Mouse (Mus musculus): ENCODE measurements around the gene Cldn14. TPM values are rescaled to one million over a fixed set of nuclear protein-coding genes. Genes with fewer than 3 reads are reported as not detected.

Cldn14 gene
- polyA plus RNA-seq, 1 experiment: 1.0 TPM

GRCm38 (mm10) chr16:93973123-93973522 is 35.5 kb downstream of the Cldn14 start:
- peaks cover 8% of the 10 kb centered on the region for H3K4me1 ChIP-seq (ENCODE audit: control insufficient read depth, insufficient read depth, low read length)
- no peak for TF ChIP-seq CTCF (IDR thresholded peaks at IDR 0.05; ENCODE audit: control insufficient read depth, insufficient read depth, insufficient replicate concordance, low read depth, low read length)
- TF ChIP-seq POLR2A (IDR thresholded peaks at IDR 0.05; ENCODE audit: control insufficient read depth, low read depth, low read length): no peak
- H3K36me3 ChIP-seq (ENCODE audit: control insufficient read depth, insufficient read depth, low read length): no peaks in the 10 kb centered on the region
- no peak overlapping the region for H3K27ac ChIP-seq (ENCODE audit: control insufficient read depth, insufficient read depth, low read depth, low read length)
- no peak overlapping the region for H3K4me3 ChIP-seq (ENCODE audit: control insufficient read depth, low read depth, low read length)
- no peaks in the 10 kb centered on the region for H3K27me3 ChIP-seq (ENCODE audit: control insufficient read depth, insufficient read depth, low read length)

DNA sequence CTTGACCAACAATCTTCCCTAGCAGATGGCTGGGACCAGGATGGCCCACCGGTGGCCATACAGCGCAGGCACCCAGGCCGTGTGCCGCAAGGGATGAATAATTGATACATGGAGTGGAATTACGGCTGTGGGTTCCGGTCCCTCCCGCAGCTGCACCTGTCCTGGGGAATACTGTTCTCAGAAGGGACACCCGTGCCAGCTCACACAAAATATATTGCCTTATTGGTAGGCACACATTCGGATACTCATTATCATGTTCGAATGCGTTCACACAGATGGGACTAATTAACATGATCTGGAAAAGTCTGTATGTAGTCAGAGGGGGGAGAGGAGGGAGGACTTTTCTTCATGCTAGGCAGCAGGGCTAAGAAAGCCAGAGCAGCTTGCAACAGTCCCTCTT is 37.6 kb downstream of the Cldn14 start:
- H3K4me3 ChIP-seq (ENCODE audit: control insufficient read depth, low read depth, low read length): no peak overlapping the region
- no peak overlapping the region for H3K27ac ChIP-seq (ENCODE audit: control insufficient read depth, insufficient read depth, low read depth, low read length)
- H3K36me3 ChIP-seq (ENCODE audit: control insufficient read depth, insufficient read depth, low read length): no peaks in the 10 kb centered on the region
- H3K4me1 ChIP-seq (ENCODE audit: control insufficient read depth, insufficient read depth, low read length): peaks cover 8% of the 10 kb centered on the region
- no peaks in the 10 kb centered on the region for H3K27me3 ChIP-seq (ENCODE audit: control insufficient read depth, insufficient read depth, low read length)
- TF ChIP-seq CTCF (IDR thresholded peaks at IDR 0.05; ENCODE audit: control insufficient read depth, insufficient read depth, insufficient replicate concordance, low read depth, low read length) (no peak), POLR2A (IDR thresholded peaks at IDR 0.05; ENCODE audit: control insufficient read depth, low read depth, low read length) (no peak)

DNA sequence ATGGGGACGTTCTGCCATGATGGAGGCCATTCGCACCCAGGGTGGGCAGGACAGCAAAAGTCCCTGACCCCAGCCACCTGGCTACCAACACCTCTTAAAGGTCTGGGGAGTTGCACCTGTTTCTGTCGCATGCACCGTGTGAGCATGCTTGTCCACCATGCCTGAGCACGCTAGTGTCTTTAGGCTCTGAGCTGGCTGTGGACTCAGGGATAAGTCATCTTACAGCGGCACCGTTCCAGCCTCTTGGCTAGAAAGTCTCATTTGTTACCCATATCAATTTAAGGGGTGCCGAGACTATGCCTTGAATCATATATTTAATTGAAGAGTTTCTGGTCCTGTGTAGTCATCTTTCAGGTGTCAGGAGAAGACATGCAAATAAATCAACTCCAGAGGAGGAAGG is 40.7 kb downstream of the Cldn14 start:
- Histone ChIP-seq H3K36me3 (ENCODE audit: control insufficient read depth, insufficient read depth, low read length) (no peaks in the 10 kb centered on the region), H3K4me1 (ENCODE audit: control insufficient read depth, insufficient read depth, low read length) (no peaks in the 10 kb centered on the region; the same call in 1 of the 2 replicates), H3K4me3 (ENCODE audit: control insufficient read depth, low read depth, low read length) (no peak overlapping the region), H3K27me3 (ENCODE audit: control insufficient read depth, insufficient read depth, low read length) (no peaks in the 10 kb centered on the region), H3K27ac (ENCODE audit: control insufficient read depth, insufficient read depth, low read depth, low read length) (no peak overlapping the region)
- no peak for TF ChIP-seq POLR2A (IDR thresholded peaks at IDR 0.05; ENCODE audit: control insufficient read depth, low read depth, low read length)
- TF ChIP-seq CTCF (IDR thresholded peaks at IDR 0.05; ENCODE audit: control insufficient read depth, insufficient read depth, insufficient replicate concordance, low read depth, low read length): no peak

- TF ChIP-seq CTCF (IDR thresholded peaks at IDR 0.05; ENCODE audit: control insufficient read depth, insufficient read depth, insufficient replicate concordance, low read depth, low read length) (no peak), POLR2A (IDR thresholded peaks at IDR 0.05; ENCODE audit: control insufficient read depth, low read depth, low read length) (no peak)
These were observed 46.4 kb downstream of the Cldn14 start for GRCm38 (mm10) chr16:93962283-93962682.

DNA sequence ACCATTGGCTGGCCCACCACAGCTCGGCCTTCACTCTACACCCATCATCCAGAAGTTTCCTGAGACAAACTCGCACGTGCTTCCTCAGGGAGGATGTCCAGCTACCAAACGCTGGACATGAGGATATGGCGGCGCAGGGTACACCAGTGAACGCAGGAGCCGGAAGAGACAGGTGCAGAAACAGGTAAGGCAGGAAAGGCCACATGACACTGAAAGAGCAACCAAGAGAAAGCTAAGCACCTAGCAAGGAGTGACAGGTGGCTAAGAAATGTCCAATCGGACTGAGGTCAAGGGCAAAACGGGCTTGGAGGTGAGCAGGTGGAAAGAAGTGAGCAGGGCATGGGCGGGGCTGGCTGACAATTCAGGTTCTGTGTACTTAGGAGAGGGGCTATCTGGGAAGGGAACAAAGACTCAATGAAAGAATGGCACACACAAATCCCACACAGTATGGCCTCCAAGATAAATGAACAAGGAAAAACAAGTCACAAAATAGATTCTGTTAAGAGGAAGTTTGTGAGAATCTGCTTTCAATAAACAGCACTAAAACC is 47.5 kb downstream of the Cldn14 start:
- no peak for TF ChIP-seq POLR2A (IDR thresholded peaks at IDR 0.05; ENCODE audit: control insufficient read depth, low read depth, low read length)
- Histone ChIP-seq H3K4me1 (ENCODE audit: control insufficient read depth, insufficient read depth, low read length) (no peaks in the 10 kb centered on the region), H3K27ac (ENCODE audit: control insufficient read depth, insufficient read depth, low read depth, low read length) (no peak overlapping the region), H3K27me3 (ENCODE audit: control insufficient read depth, insufficient read depth, low read length) (no peaks in the 10 kb centered on the region), H3K4me3 (ENCODE audit: control insufficient read depth, low read depth, low read length) (no peak overlapping the region), H3K36me3 (ENCODE audit: control insufficient read depth, insufficient read depth, low read length) (no peaks in the 10 kb centered on the region)

More at GRCm38 (mm10) chr16:93962283-93962682, 46.4 kb downstream of the Cldn14 start:
- H3K27ac ChIP-seq (ENCODE audit: control insufficient read depth, insufficient read depth, low read depth, low read length): no peak overlapping the region
- H3K27me3 ChIP-seq (ENCODE audit: control insufficient read depth, insufficient read depth, low read length): no peaks in the 10 kb centered on the region
- H3K4me3 ChIP-seq (ENCODE audit: control insufficient read depth, low read depth, low read length): no peak overlapping the region
- no peaks in the 10 kb centered on the region for H3K36me3 ChIP-seq (ENCODE audit: control insufficient read depth, insufficient read depth, low read length)
- no peaks in the 10 kb centered on the region for H3K4me1 ChIP-seq (ENCODE audit: control insufficient read depth, insufficient read depth, low read length)

- no peaks in the 10 kb centered on the region for H3K36me3 ChIP-seq (ENCODE audit: control insufficient read depth, insufficient read depth, low read length)
- H3K27ac ChIP-seq (ENCODE audit: control insufficient read depth, insufficient read depth, low read depth, low read length): no peak overlapping the region
- no peaks in the 10 kb centered on the region for H3K27me3 ChIP-seq (ENCODE audit: control insufficient read depth, insufficient read depth, low read length)
- no peak overlapping the region for H3K4me3 ChIP-seq (ENCODE audit: control insufficient read depth, low read depth, low read length)
- no peak for TF ChIP-seq POLR2A (IDR thresholded peaks at IDR 0.05; ENCODE audit: control insufficient read depth, low read depth, low read length)
- TF ChIP-seq CTCF (IDR thresholded peaks at IDR 0.05; ENCODE audit: control insufficient read depth, insufficient read depth, insufficient replicate concordance, low read depth, low read length): no peak
- H3K4me1 ChIP-seq (ENCODE audit: control insufficient read depth, insufficient read depth, low read length): no peaks in the 10 kb centered on the region
These were observed 48.1 kb downstream of the Cldn14 start for GRCm38 (mm10) chr16:93960495-93960894.

GRCm38 (mm10) chr16:93957402-93957801 is 51.2 kb downstream of the Cldn14 start:
- no peaks in the 10 kb centered on the region for H3K27me3 ChIP-seq (ENCODE audit: control insufficient read depth, insufficient read depth, low read length)
- H3K4me3 ChIP-seq (ENCODE audit: control insufficient read depth, low read depth, low read length): no peak overlapping the region
- no peak for TF ChIP-seq CTCF (IDR thresholded peaks at IDR 0.05; ENCODE audit: control insufficient read depth, insufficient read depth, insufficient replicate concordance, low read depth, low read length)
- H3K36me3 ChIP-seq (ENCODE audit: control insufficient read depth, insufficient read depth, low read length): no peaks in the 10 kb centered on the region
- H3K27ac ChIP-seq (ENCODE audit: control insufficient read depth, insufficient read depth, low read depth, low read length): no peak overlapping the region
- no peaks in the 10 kb centered on the region for H3K4me1 ChIP-seq (ENCODE audit: control insufficient read depth, insufficient read depth, low read length)

DNA sequence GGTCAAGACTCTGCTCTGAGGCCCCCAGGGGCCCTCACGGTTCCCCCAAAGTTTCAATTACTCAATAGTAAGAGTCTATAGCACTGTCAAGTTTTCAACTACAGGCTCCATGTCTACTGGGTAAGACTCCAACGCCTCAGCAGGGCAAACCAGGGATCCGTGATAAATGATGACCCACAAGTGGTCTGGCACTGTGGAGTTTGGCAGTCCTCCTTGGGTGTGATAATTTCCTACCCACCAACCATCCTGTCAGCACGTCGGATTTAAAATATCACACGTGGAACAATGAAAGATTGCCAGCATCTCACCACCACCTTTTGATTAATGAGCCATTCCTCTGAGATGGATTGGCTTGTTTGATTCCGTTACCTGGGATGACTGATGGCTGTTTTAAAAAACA is 51.7 kb downstream of the Cldn14 start:
- Histone ChIP-seq H3K4me3 (ENCODE audit: control insufficient read depth, low read depth, low read length) (no peak overlapping the region), H3K36me3 (ENCODE audit: control insufficient read depth, insufficient read depth, low read length) (no peaks in the 10 kb centered on the region), H3K27ac (ENCODE audit: control insufficient read depth, insufficient read depth, low read depth, low read length) (no peak overlapping the region), H3K4me1 (ENCODE audit: control insufficient read depth, insufficient read depth, low read length) (no peaks in the 10 kb centered on the region), H3K27me3 (ENCODE audit: control insufficient read depth, insufficient read depth, low read length) (no peaks in the 10 kb centered on the region)
- TF ChIP-seq CTCF (IDR thresholded peaks at IDR 0.05; ENCODE audit: control insufficient read depth, insufficient read depth, insufficient replicate concordance, low read depth, low read length) (no peak), POLR2A (IDR thresholded peaks at IDR 0.05; ENCODE audit: control insufficient read depth, low read depth, low read length) (no peak)

Measured in testis, adult 2 months (tissue).